Mouse (Mus musculus) hindbrain, embryonic 12.5 days (tissue): ENCODE measurements around the gene Ccne1. TPM values are rescaled to one million over a fixed set of nuclear protein-coding genes. Genes with fewer than 3 reads are reported as not detected.
"Not testable (repeated sequence)": the region's sequence is repeated elsewhere in the genome, so short reads cannot be mapped to it uniquely, and the experiment has no call there.

Experiments used
- ATAC-seq: fragments of 200-750 bp; cut with Nextera tagmentation; 2 replicates; pipeline ENCODE4 v1.8.0; 2017; ENCODE audit warnings: moderate TSS enrichment; ENCODE audit not compliant: low FRiP score
- H3K27ac ChIP-seq: fragments of 300-500 bp; sonication (generic); 2 replicates; pipeline ENCODE4 v1.5.1; 2016; ENCODE audit warnings: mild to moderate bottlenecking
- H3K27me3 ChIP-seq: fragments of 300-500 bp; sonication (generic); 2 replicates; pipeline ENCODE4 v1.6.1; 2016; ENCODE audit warnings: mild to moderate bottlenecking
- H3K36me3 ChIP-seq: fragments of 300-500 bp; sonication (generic); 2 replicates; pipeline ENCODE4 v1.6.1; 2016; ENCODE audit warnings: mild to moderate bottlenecking
- H3K4me1 ChIP-seq: fragments of 300-500 bp; sonication (generic); 2 replicates; pipeline ENCODE4 v1.6.1; 2016
- H3K4me2 ChIP-seq: fragments of 300-500 bp; sonication (generic); replicated peaks from 2 replicates; pipeline ENCODE4 v1.6.1; 2016; ENCODE audit warnings: mild to moderate bottlenecking
- H3K4me3 ChIP-seq: fragments of 300-500 bp; sonication (generic); 2 replicates; pipeline ENCODE4 v1.5.1; 2016; ENCODE audit warnings: mild to moderate bottlenecking
- H3K9ac ChIP-seq: fragments of 300-500 bp; sonication (generic); 2 replicates; pipeline ENCODE4 v1.6.1; 2016; ENCODE audit warnings: mild to moderate bottlenecking, moderate library complexity
- H3K9me3 ChIP-seq: fragments of 300-500 bp; sonication (generic); replicated peaks from 2 replicates; pipeline ENCODE4 v1.6.1; 2016; ENCODE audit warnings: mild to moderate bottlenecking
- WGBS: fragments of 180-500 bp; shearing (Covaris S2); methylation state at CpG from one replicate; pipeline ENCODE4 v1.1.7; 2016; 5-methylcytosine and 5-hydroxymethylcytosine counted together
- polyA plus RNA-seq: library from polyadenylated mRNA; unstranded; fragments of >200 nt; fragmentation: Nextera tagmentation; extraction: Ambion mirVana; gene quantifications from 2 replicates; pipeline ENCODE4 v1.2.1, GENCODE M21; 2016

The Ccne1 gene
- polyA plus RNA-seq, 1 experiment from 2014 or later, result 36.1 TPM

DNA sequence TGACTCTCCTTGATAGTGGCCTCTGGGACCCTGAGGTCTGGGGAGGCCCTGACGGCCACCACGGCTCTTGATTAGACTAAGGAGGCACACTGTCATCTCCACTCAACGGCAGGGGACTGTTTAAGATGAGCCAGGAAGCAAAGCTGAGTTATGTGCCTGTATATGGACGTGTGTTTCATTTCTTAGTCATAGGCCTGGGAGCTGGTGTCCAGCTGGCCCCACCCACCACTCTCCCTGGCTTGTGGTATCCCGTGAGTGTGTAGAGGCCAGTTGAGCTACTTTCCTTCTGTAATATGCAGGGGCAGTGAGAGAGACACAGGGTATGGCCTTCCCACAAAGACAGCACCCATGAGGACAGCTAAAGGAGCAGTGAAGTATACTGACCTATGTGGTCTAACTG lies 20.9 kb upstream of the Ccne1 start:
- H3K9me3 ChIP-seq, H3K27ac ChIP-seq, H3K4me1 ChIP-seq, H3K4me3 ChIP-seq, H3K36me3 ChIP-seq, H3K9ac ChIP-seq, ATAC-seq, H3K27me3 ChIP-seq, H3K4me2 ChIP-seq: not testable (repeated sequence)
- WGBS, result 79% methylated on average over 5 of the region's 5 CpGs

DNA sequence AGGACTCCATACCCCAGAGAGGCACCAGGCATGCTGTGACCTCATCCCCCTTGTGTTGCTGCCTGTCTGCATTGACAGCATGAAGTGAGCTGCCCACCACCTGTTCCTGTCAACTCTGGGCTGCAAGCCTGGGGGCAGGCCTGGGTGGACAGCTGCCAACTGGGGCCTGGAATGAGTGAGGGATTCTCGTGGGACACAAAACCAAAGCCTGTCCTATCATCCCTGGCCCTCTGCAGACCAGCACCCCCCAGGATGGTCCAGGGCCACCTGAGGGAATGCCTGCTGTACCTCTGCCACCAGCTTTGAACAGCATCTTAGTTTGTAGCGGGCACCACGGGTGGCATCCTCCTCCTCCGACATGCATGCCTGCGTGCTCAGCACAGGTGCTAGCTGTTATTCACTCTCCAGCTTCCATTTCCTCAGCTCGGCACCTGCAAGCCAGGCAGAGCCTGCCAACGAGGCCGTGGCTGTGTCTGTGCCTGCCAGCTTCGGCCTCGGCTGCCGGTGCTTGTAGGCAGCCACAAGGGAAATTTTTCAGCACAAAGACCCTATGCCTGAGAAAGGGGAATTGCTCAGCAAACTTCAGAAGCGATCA lies 18.3 kb upstream of the Ccne1 start:
- Histone ChIP-seq H3K4me3 (no peak overlapping the region), H3K9me3 (no peaks in the 10 kb centered on the region), H3K36me3 (no peaks in the 10 kb centered on the region), H3K27me3 (no peaks in the 10 kb centered on the region; the same call in 1 of the 2 replicates), H3K4me2 (no peak overlapping the region), H3K27ac (no peak overlapping the region), H3K4me1 (peaks cover 7% of the 10 kb centered on the region; the same call in 1 of the 2 replicates), H3K9ac (0 out of 2 replicates have a peak overlapping the region, but pooled peaks have one; percentile 3)
- no peak for ATAC-seq
- WGBS, result 76% methylated on average over 12 of the region's 12 CpGs

DNA sequence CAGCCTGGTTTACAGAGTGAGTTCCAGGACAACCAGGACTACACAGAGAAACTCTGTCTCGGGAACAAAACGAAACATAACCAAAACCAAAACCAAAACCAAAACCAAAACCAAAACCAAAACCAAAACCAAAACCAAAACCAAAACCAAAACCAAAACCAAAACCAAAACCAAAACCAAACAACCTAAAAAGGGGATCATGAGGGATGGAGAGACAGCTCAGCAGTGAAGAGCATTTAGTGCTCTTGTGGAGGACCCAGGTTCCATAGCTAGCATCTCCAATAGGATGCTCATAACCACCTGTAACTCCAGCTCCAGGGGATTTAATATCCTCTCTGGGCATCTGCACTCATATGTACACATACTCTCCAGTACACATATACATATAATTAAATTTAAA lies 16.8 kb upstream of the Ccne1 start:
- ATAC-seq, H3K27ac ChIP-seq, H3K4me3 ChIP-seq, H3K9ac ChIP-seq, H3K9me3 ChIP-seq, H3K4me2 ChIP-seq, H3K36me3 ChIP-seq, H3K27me3 ChIP-seq, H3K4me1 ChIP-seq: not testable (repeated sequence)
- 82% methylated on average over 2 of the region's 2 CpGs for WGBS

DNA sequence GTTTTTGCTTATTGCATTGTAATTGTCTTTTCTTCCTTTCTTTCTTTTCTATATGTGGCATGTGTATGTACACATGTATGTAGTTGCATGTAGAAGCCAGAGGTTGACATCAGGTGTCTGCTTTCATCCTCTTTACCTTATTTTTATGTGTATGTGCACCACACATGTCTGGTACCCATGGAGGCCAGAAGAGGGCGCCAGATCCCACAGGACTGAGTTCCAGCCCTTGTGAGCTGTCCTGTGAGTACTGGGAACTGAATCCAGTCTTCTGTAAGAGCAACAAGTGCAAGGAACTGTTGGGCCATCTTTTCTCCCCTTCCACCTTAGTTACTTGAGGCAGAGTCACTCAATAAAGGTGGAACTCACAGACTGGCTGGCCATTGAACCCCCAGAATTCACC lies 11.3 kb upstream of the Ccne1 start:
- Histone ChIP-seq H3K27me3 (peaks cover 6% of the 10 kb centered on the region), H3K9me3 (no peaks in the 10 kb centered on the region), H3K4me3 (no peak overlapping the region), H3K36me3 (no peaks in the 10 kb centered on the region), H3K9ac (no peak overlapping the region), H3K4me1 (no peaks in the 10 kb centered on the region), H3K4me2 (no peak overlapping the region), H3K27ac (no peak overlapping the region)
- no peak for ATAC-seq
- 4% methylated on average over 1 of the region's 1 CpGs for WGBS

DNA sequence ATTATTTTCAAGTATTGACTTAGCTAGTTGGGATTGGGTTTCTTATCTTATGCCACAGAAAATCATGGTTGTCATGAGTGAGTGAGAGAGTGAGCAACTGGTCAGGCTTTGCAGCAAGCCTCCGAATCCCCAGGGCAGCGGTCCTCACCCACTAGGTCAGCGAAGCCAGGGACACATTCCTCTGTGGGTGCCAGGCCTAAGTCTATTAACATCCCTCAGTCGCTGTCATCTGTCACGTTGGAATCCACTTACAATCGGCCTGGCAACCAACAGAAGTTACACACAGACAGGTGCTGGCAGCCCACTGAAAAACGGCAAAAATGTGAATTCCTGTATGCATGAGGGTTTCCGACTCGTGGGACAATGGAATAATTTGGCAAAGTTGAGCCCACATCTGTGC lies 5.1 kb upstream of the Ccne1 start:
- 0 out of 2 replicates have a peak, but pooled peaks cover 2% of the 10 kb centered on the region for H3K4me1 ChIP-seq
- no peak overlapping the region for H3K4me2 ChIP-seq
- no peaks in the 10 kb centered on the region for H3K27me3 ChIP-seq
- ATAC-seq, result no peak
- H3K9ac ChIP-seq, result no peak overlapping the region
- 88% methylated on average over 9 of the region's 9 CpGs for WGBS
- H3K27ac ChIP-seq, result no peak overlapping the region
- no peak overlapping the region for H3K4me3 ChIP-seq
- no peaks in the 10 kb centered on the region for H3K36me3 ChIP-seq
- no peaks in the 10 kb centered on the region for H3K9me3 ChIP-seq

DNA sequence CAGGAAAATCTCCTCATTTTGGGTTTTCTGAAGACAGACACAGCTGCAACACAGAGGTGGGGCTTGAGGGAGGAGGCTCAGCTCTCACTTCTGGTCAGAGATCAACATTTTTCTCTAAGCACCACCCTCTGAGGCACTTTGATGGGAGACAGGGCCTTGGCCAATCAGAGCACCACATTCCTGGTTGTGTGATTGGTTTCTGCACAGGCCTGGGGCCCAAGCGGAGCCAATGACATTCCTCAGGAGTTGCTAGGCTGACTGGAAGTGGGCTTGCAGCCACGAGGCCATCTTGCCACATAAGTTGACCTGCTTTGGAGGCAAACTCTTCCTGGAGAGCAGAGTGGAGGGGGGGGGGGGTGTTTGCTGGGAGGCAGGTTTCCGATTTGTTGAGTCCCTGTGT lies 4.7 kb upstream of the Ccne1 start:
- WGBS, result 59% methylated on average over 3 of the region's 3 CpGs
- no peak overlapping the region for H3K27ac ChIP-seq
- ATAC-seq, result no peak

DNA sequence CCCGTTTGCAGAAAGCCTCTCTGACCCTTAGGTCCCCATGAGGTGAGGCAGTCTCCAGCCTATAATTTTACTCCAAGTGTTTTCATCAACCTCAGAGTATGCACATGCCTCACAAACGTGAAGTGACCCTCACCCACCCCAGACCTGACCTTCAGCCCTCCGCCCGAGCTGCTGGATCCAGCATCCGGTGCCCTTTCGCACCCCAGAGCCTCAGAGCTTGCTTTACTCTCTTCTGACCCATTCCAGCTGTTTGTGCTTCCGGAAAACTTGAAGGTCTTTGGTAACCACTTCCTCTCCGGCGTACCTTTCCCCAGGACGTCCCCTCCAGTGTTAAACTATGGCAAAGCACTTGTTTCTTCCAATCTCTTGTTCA lies 912 bp upstream of the Ccne1 start:
- no peak overlapping the region for H3K27ac ChIP-seq
- no peaks in the 10 kb centered on the region for H3K27me3 ChIP-seq
- H3K36me3 ChIP-seq, result peaks cover under 1% of the 10 kb centered on the region; the same call in 1 of the 2 replicates
- H3K4me3 ChIP-seq, result peak overlapping the region; percentile 76
- no peaks in the 10 kb centered on the region for H3K9me3 ChIP-seq
- H3K4me2 ChIP-seq, result peak overlapping the region; percentile 94
- 24% methylated on average over 10 of the region's 10 CpGs for WGBS
- peak overlapping the region; percentile 79; the same call in 1 of the 2 replicates for H3K9ac ChIP-seq
- ATAC-seq, result peak; percentile 17; the same call in 1 of the 2 replicates
- peaks cover 15% of the 10 kb centered on the region for H3K4me1 ChIP-seq

More for the DNA sequence above, 4.7 kb upstream of the Ccne1 start:
- no peak overlapping the region for H3K4me3 ChIP-seq
- no peak overlapping the region for H3K4me2 ChIP-seq
- no peaks in the 10 kb centered on the region for H3K36me3 ChIP-seq
- H3K4me1 ChIP-seq, result 0 out of 2 replicates have a peak, but pooled peaks cover 2% of the 10 kb centered on the region
- H3K9ac ChIP-seq, result no peak overlapping the region
- no peaks in the 10 kb centered on the region for H3K27me3 ChIP-seq
- no peaks in the 10 kb centered on the region for H3K9me3 ChIP-seq

DNA sequence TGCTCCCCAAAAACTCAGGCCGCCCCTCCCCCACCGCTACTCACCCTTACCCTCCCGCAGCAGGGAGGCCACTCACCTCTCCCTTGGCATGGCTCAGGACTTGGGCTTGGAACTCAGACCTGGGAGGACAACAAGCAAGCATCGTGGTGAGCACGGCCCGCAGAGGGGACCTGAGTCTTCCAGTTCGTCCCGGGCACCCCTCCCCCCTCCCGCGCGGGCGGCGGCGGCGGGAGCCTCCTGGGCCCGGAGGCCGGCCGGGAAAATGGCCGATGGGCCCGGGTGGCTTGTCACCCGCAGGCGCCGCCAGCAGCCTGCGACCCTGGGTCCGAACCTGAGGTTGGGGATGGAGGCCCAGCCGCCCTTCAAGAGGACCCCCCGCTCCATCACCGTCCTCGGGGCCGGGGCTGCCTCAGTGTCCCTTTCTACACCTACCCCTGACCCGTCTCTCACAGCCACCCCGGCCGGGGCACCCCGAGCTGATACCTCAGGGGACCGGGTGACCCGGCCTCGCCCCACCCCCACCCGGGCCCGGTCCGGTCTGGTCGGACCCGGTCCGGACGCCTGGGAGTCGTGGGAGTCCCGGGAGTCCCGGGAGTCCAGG lies 523 bp downstream of the Ccne1 start:
- Histone ChIP-seq H3K4me1 (peaks cover 13% of the 10 kb centered on the region), H3K36me3 (peaks cover 10% of the 10 kb centered on the region), H3K27me3 (no peaks in the 10 kb centered on the region), H3K4me2 (peak overlapping the region; percentile 94), H3K9me3 (no peaks in the 10 kb centered on the region), H3K4me3 (peak overlapping the region; percentile 76), H3K27ac (0 out of 2 replicates have a peak overlapping the region, but pooled peaks have one; percentile 44), H3K9ac (peak overlapping the region; percentile 79)
- WGBS, result under 1% methylated on average over 46 of the region's 47 CpGs
- ATAC-seq, result peak; percentile 54

DNA sequence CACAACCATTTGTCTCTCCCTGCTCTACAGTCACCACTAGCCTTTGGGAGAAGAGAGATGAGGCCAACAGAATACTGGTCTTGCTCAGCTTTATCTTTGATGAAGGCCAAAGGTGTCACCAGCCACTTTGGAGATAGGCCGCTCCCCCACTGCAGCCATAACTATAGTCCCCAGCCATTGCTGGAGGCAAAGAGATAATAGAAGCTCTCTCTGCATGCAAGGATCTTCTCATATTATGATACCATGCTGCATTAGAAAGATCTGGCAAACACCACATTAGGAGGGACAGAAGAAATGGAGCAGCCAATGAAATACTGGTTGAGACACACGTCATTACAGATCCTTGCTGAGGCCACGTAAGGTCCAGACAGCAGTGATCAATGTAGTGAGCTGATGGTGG lies 2.0 kb downstream of the Ccne1 start:
- Histone ChIP-seq H3K27ac (no peak overlapping the region), H3K9me3 (no peaks in the 10 kb centered on the region), H3K4me1 (peaks cover 13% of the 10 kb centered on the region), H3K36me3 (peaks cover 24% of the 10 kb centered on the region), H3K27me3 (no peaks in the 10 kb centered on the region), H3K4me3 (no peak overlapping the region), H3K4me2 (peak overlapping the region; percentile 94), H3K9ac (no peak overlapping the region)
- 78% methylated on average over 3 of the region's 3 CpGs for WGBS
- no peak for ATAC-seq

DNA sequence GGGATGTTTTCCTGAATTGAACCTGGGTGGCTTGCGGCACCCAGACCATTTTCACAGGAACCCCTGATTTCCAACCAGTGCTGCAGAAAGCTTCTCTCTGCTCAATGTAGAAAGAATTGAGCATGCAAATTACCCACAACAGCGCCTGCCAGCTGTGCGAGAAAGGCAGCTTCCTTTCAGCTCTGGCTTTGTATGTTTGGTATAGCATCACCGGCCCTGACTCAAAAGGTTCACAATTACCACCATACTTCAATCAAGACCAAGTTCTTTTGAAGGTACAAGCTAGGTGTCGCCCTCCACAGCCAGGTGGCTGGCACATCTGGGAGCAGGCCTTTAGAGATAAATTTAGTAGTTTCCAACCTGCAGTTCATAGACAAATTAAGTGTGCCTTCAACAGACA lies 3.2 kb downstream of the Ccne1 start:
- H3K27ac ChIP-seq, result no peak overlapping the region
- WGBS, result 66% methylated on average over 5 of the region's 5 CpGs

DNA sequence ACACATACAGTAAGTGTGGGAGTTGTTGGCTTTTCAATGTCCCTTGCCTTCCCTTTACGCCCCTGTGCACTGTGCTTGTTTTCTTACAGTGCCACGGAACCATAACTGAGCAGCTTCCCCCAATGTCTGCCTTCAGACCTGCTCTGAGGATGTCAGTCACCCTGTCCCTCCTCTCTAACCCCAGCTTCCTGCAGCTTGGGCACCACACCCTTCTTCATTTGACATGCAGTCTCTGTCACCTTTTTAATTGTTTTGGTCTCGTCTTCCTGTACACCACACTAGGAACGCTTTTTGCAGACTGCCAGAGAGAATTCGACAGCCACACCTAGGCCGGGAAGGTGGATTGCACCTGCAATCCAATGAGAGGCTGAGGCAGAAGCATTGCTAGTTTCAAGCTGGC lies 13.0 kb downstream of the Ccne1 start:
- no peak overlapping the region for H3K4me3 ChIP-seq
- no peaks in the 10 kb centered on the region for H3K9me3 ChIP-seq
- peaks cover 19% of the 10 kb centered on the region for H3K36me3 ChIP-seq
- no peak overlapping the region for H3K4me2 ChIP-seq
- no peak for ATAC-seq
- no peaks in the 10 kb centered on the region for H3K27me3 ChIP-seq
- 79% methylated on average over 6 of the region's 6 CpGs for WGBS
- H3K27ac ChIP-seq, result no peak overlapping the region
- no peak overlapping the region for H3K9ac ChIP-seq
- no peaks in the 10 kb centered on the region for H3K4me1 ChIP-seq

More for the DNA sequence above, 3.2 kb downstream of the Ccne1 start:
- H3K36me3 ChIP-seq, result peaks cover 36% of the 10 kb centered on the region
- no peak overlapping the region for H3K4me3 ChIP-seq
- H3K9me3 ChIP-seq, result no peaks in the 10 kb centered on the region
- no peak overlapping the region for H3K4me2 ChIP-seq
- peaks cover 13% of the 10 kb centered on the region for H3K4me1 ChIP-seq
- ATAC-seq, result no peak
- H3K9ac ChIP-seq, result no peak overlapping the region
- no peaks in the 10 kb centered on the region for H3K27me3 ChIP-seq

DNA sequence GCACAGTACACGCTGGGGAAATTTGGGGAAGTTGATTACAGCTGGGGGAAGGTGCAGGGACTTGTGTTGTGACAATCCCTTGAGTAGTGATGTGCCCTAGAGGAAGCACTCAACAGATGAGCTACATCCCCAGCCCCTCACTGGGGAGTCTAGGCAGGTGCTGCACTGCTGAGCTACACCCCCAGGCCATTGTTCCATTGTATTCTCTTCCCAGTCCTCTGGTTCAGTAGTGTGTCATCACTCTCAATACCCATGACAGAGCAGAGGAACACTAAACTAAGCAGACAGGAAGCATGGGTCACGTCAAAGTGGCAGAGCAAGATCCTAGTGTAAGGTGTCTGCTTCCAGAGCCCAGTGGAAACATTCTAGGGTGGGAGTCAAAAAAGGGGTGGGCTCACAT lies 14.2 kb downstream of the Ccne1 start:
- H3K36me3 ChIP-seq, result peaks cover 7% of the 10 kb centered on the region
- H3K27me3 ChIP-seq, result no peaks in the 10 kb centered on the region
- no peak for ATAC-seq
- no peaks in the 10 kb centered on the region for H3K9me3 ChIP-seq
- no peak overlapping the region for H3K9ac ChIP-seq
- no peaks in the 10 kb centered on the region for H3K4me1 ChIP-seq
- H3K4me3 ChIP-seq, result no peak overlapping the region
- WGBS, result 44% methylated on average over 2 of the region's 2 CpGs
- H3K4me2 ChIP-seq, result no peak overlapping the region
- H3K27ac ChIP-seq, result no peak overlapping the region
